Mouse (Mus musculus) liver, embryonic 11.5 days (tissue): ENCODE data around the gene Abhd2. TPM values are rescaled to one million over a fixed set of nuclear protein-coding genes. Genes with fewer than 3 reads are reported as not detected.
A peak's percentile ranks its signal among the peaks of the same experiment; 100 is the strongest.

Experiments used
- ATAC-seq: fragments of 200-750 bp; cut with Nextera tagmentation; replicated peaks from 2 replicates; pipeline ENCODE4 v1.8.0; 2017; ENCODE audit warnings: moderate number of reproducible peaks, mild to moderate bottlenecking, moderate TSS enrichment, moderate library complexity; ENCODE audit not compliant: low FRiP score
- DNase-seq: peaks from one replicate; pipeline ENCODE4 v3.0.0-alpha.2; 2017; ENCODE audit warnings: low spot score
- H3K27ac ChIP-seq: fragments of 300-500 bp; sonication (generic); 2 replicates; pipeline ENCODE4 v1.5.1; 2014; ENCODE audit warnings: mild to moderate bottlenecking, low read depth, low read length, control low read depth
- H3K27me3 ChIP-seq: fragments of 300-500 bp; sonication (generic); replicated peaks from 2 replicates; pipeline ENCODE4 v1.6.1; 2014; ENCODE audit warnings: low read length, mixed read lengths; ENCODE audit not compliant: control insufficient read depth, insufficient read depth
- H3K36me3 ChIP-seq: fragments of 300-500 bp; sonication (generic); 2 replicates; pipeline ENCODE4 v1.6.1; 2014; ENCODE audit warnings: mild to moderate bottlenecking, low read length, moderate library complexity, mixed read lengths; ENCODE audit not compliant: control insufficient read depth, insufficient read depth
- H3K4me1 ChIP-seq: fragments of 300-500 bp; sonication (generic); replicated peaks from 2 replicates; pipeline ENCODE4 v1.6.1; 2014; ENCODE audit warnings: low read length, mixed read lengths; ENCODE audit not compliant: control insufficient read depth, insufficient read depth
- H3K4me2 ChIP-seq: fragments of 300-500 bp; sonication (generic); 2 replicates; pipeline ENCODE4 v1.6.1; 2014; ENCODE audit warnings: mild to moderate bottlenecking, control low read depth, moderate library complexity
- H3K4me3 ChIP-seq: fragments of 300-500 bp; sonication (generic); 2 replicates; pipeline ENCODE4 v1.5.1; 2014; ENCODE audit warnings: low read depth, low read length, control low read depth
- H3K9ac ChIP-seq: fragments of 300-500 bp; sonication (generic); 2 replicates; pipeline ENCODE4 v1.6.1; 2014; ENCODE audit warnings: low read depth, low read length, control low read depth
- H3K9me3 ChIP-seq: fragments of 300-500 bp; sonication (generic); 2 replicates; pipeline ENCODE4 v1.6.1; 2016; ENCODE audit warnings: low read length, inconsistent platforms, mixed read lengths; ENCODE audit not compliant: control insufficient read depth
- WGBS: fragments of 180-500 bp; shearing (Covaris S2); extraction: QIAGEN DNeasy Blood & Tissue Kit; methylation state at CpG from one replicate; pipeline ENCODE4 v1.1.7; 2014; 5-methylcytosine and 5-hydroxymethylcytosine counted together
- polyA plus RNA-seq: library from polyadenylated mRNA; unstranded; fragments of >200 nt; fragmentation: Nextera tagmentation; extraction: Ambion mirVana; gene quantifications from 2 replicates; pipeline ENCODE4 v1.2.1, GENCODE M21; 2014

The Abhd2 gene
- polyA plus RNA-seq, 1 experiment from 2014 or later = 11.5 TPM

DNA sequence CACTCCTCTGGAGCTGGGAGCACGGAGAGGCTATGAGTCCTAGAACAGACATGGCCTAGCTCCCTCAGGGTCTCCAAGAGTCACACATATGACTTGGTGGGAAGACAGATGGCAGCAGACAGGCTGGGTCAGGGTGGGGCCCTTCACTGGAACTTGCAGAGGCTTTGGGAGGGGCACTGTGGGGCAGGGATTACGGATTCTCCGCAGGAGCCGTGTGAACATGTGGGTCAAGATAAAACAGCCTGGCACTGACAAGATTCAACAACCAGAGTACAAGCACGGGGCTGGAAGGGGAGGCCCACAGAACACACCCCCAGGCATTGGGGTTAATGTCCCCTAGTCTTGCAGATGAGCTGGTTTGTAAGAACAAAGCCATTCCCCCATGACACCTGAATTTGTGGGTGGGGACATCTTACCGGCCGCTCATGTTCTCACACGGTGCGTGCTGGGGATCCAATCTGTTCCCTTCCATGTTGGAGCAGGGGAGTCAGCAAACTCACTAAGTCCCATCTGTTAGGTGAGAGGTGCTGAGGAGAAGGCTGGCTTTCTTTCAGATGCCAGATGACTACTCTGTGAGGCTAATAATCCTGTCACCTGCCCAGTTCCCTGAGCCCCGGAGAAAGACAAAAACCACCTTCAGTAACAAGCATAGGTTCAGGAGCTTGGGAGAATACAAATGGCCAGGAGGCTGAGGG, 30.9 kb upstream of the Abhd2 start:
- 0 out of 2 replicates have a peak, but pooled peaks cover 8% of the 10 kb centered on the region for H3K27me3 ChIP-seq
- no peak overlapping the region for H3K4me2 ChIP-seq
- DNase-seq = no peak
- no peaks in the 10 kb centered on the region for H3K36me3 ChIP-seq
- H3K9me3 ChIP-seq = no peaks in the 10 kb centered on the region
- no peaks in the 10 kb centered on the region for H3K4me1 ChIP-seq
- no peak overlapping the region for H3K4me3 ChIP-seq
- H3K27ac ChIP-seq = no peak overlapping the region
- no peak for ATAC-seq
- WGBS = 61% methylated on average over 10 of the region's 10 CpGs
- H3K9ac ChIP-seq = no peak overlapping the region

DNA sequence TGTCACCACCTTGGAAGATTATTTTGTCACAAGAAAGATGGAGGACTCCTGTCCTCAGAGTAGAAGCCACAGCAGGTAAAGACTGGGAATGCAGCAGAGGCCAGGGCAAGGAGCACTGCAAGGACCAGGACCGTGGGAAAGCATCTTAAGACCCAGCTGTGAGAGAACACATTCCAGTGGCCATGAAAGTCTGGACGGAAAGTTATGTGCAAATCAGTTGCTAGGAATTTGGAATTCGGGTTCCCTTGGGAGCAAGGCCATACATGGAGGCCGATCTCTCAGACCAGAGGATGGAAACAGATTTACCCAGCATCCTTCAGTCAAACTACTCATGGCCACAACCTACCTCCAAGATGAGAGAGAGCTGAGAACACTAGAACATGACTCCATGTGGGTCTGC, 29.8 kb upstream of the Abhd2 start:
- DNase-seq (no peak), ATAC-seq (no peak)
- peaks cover 3% of the 10 kb centered on the region; the same call in 1 of the 2 replicates for H3K4me1 ChIP-seq
- no peaks in the 10 kb centered on the region for H3K36me3 ChIP-seq
- H3K4me3 ChIP-seq = no peak overlapping the region
- no peak overlapping the region for H3K27ac ChIP-seq
- no peak overlapping the region for H3K4me2 ChIP-seq
- no peaks in the 10 kb centered on the region for H3K9me3 ChIP-seq
- 72% methylated on average over 4 of the region's 4 CpGs for WGBS
- 0 out of 2 replicates have a peak, but pooled peaks cover 8% of the 10 kb centered on the region for H3K27me3 ChIP-seq
- no peak overlapping the region for H3K9ac ChIP-seq

DNA sequence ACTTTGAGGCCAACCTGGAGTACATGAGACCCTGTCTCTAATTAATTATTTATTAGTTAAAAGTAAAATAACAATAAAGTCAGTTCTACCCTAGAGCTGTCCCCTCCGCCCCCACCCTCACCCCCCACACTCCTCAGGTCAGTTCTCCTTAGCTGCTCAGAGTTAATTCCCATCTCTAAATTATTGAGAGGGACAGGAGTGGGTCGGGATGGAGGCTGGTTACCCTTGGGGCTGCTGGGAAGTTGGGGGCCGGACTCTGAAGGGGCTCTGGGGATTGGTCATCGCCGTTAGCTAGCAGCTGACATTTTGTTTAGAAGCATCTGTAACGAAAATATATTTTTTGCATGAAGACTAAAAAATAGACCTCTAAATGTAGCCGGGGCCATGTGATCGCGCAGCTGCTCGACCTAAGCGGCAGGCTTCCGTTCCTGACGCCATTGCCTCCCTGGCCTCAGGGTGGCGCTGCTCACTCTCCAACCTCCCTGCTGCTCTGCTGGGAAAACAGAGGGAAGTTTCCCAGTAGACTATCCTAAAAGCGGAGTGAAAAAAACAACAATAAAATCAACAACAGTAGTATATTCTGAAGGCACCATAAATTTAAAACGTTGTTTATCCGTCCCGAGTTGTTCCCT, 26.8 kb upstream of the Abhd2 start:
- ATAC-seq (0 out of 2 replicates have a peak, but pooled peaks have one; percentile 22), DNase-seq (peak; percentile 68)
- Histone ChIP-seq H3K4me1 (peaks cover 3% of the 10 kb centered on the region; the same call in 1 of the 2 replicates), H3K27ac (no peak overlapping the region), H3K36me3 (no peaks in the 10 kb centered on the region), H3K9me3 (no peaks in the 10 kb centered on the region), H3K27me3 (0 out of 2 replicates have a peak, but pooled peaks cover 5% of the 10 kb centered on the region), H3K4me2 (peak overlapping the region; percentile 12), H3K9ac (no peak overlapping the region), H3K4me3 (no peak overlapping the region)
- 12% methylated on average over 18 of the region's 18 CpGs for WGBS

DNA sequence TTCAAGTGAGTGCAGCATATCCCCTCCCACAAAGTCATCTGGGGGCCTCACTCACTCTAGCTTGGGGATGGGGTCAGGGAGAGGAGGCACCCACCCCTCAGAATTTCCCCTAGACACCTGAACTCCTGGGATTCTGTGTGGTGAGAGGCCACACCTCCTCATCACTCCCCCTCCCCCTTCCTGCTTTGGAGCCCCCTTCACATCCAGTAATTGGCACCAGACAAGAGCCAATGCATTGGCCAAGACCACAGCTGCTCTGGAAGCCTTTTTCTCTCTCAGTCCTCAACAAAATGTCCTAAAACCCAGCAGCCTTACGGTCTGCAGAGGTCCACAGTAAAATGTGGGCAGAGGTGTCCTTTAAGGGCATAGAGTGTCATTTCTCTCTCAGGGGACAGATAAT, 25.6 kb upstream of the Abhd2 start:
- 69% methylated on average over 1 of the region's 1 CpGs for WGBS
- Histone ChIP-seq H3K9me3 (no peaks in the 10 kb centered on the region), H3K27me3 (0 out of 2 replicates have a peak, but pooled peaks cover 5% of the 10 kb centered on the region), H3K27ac (no peak overlapping the region), H3K36me3 (no peaks in the 10 kb centered on the region), H3K4me1 (peaks cover 3% of the 10 kb centered on the region; the same call in 1 of the 2 replicates), H3K9ac (no peak overlapping the region), H3K4me3 (no peak overlapping the region), H3K4me2 (no peak overlapping the region)
- ATAC-seq (no peak), DNase-seq (no peak)

DNA sequence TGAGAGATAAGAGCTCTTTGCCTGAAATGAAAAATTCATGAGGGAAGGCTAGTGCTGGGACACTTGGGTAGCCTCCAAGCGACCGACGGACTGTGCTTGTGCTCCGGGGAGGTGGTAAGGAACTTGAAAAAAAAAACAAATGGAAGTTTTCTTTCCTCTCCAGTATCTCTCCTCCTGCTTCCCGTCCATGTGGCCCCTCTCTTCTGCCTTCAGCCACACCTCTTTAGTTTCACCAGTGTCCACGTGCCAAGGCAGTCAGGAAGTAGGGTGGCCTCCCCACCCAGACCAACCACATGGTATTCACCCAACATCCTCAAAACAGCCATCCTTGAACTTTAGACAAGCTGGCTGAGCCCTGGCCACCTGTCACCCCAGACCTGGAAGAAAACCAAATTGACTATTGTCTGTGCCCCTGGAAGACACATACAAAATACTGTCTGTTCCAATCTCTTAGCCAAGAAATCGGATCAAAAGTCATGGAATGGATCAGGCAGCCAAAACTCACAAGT, 25.1 kb upstream of the Abhd2 start:
- Histone ChIP-seq H3K27ac (no peak overlapping the region), H3K4me1 (peaks cover 3% of the 10 kb centered on the region; the same call in 1 of the 2 replicates), H3K27me3 (0 out of 2 replicates have a peak, but pooled peaks cover 5% of the 10 kb centered on the region), H3K4me2 (no peak overlapping the region), H3K36me3 (no peaks in the 10 kb centered on the region), H3K4me3 (no peak overlapping the region), H3K9me3 (no peaks in the 10 kb centered on the region), H3K9ac (no peak overlapping the region)
- DNase-seq (no peak), ATAC-seq (no peak)
- WGBS = 58% methylated on average over 7 of the region's 7 CpGs

DNA sequence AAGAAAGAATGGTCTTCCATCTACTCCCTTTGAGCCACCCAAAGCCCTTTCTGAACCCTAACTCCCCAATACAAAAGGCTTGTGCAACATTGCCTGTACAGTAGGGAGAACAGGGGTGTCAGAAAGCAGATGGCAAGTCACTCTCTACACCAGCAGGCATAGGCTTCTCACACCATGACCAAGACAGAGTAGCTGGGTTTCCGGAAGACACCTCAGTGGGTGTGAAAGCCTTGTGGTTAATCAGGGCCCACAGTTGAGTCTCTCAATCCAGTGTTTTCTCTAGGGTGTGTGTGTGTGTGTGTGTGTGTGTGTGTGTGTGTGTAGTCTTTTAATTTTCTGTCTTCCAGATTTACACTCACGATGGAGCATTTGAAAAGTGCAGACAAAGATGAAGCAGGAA, 23.4 kb upstream of the Abhd2 start:
- H3K27me3 ChIP-seq = no peaks in the 10 kb centered on the region
- WGBS = 87% methylated on average over 2 of the region's 2 CpGs

DNA sequence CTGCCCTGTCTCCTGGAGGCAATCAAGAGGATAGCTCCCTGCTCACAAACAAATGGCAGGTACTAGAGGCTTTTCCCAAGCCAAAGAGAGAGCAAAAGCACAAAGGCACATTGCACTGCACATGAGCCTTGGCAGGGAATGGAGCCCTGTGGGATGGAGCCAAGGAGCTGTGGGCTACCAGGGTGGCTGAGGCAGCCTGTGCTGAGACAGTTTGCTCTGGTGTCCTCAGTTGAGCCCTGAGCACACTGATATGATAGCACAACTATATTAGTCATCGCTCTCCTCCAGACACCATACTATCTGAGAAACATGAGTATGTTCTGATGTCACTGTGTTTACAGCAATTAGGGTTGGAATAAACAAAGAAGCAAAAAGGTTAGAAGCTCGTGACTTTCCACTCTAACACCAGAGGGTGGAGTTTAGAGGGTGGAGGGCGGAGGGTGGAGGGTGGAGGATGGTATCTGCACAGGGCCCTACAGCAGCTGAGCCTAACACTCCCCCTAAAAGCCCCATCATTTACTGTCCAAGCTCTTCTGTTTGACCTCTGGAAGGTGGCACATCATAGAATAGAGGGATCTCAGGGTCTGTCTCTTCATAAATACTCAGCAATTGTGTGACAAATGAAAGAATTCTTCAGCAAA, 18.6 kb upstream of the Abhd2 start:
- 0 out of 2 replicates have a peak, but pooled peaks have one; percentile 43 for ATAC-seq
- H3K36me3 ChIP-seq = no peaks in the 10 kb centered on the region
- no peak overlapping the region for H3K4me2 ChIP-seq
- H3K27me3 ChIP-seq = no peaks in the 10 kb centered on the region
- H3K9me3 ChIP-seq = no peaks in the 10 kb centered on the region
- WGBS = 63% methylated on average over 3 of the region's 3 CpGs
- H3K27ac ChIP-seq = no peak overlapping the region
- H3K4me3 ChIP-seq = no peak overlapping the region
- H3K4me1 ChIP-seq = no peaks in the 10 kb centered on the region
- no peak for DNase-seq
- no peak overlapping the region for H3K9ac ChIP-seq

More for the DNA sequence above, 23.4 kb upstream of the Abhd2 start:
- H3K4me3 ChIP-seq = no peak overlapping the region
- H3K9me3 ChIP-seq = no peaks in the 10 kb centered on the region
- H3K4me2 ChIP-seq = no peak overlapping the region
- H3K27ac ChIP-seq = no peak overlapping the region
- peaks cover 3% of the 10 kb centered on the region; the same call in 1 of the 2 replicates for H3K4me1 ChIP-seq
- DNase-seq (no peak), ATAC-seq (no peak)
- H3K36me3 ChIP-seq = no peaks in the 10 kb centered on the region
- no peak overlapping the region for H3K9ac ChIP-seq

DNA sequence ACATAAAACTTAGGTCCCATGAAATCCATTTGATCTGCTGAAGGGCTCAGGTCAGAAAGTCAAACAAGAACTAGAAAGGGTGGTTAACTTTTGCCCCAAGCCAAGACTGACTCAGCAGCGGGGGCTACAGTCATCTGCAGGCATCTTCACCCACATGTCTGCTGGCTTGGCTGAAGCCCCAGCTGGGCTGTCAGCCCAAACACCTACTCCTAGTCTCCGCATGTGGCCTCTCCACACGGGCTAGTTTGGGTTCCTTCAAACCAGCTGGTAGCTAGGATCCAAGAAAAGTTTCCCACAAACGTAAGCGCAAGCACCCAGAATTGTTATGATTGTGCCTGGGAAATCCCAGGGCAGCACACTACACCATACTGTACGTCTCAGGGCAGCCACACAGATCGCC, 17.6 kb upstream of the Abhd2 start:
- ATAC-seq (no peak), DNase-seq (no peak)
- H3K4me3 ChIP-seq = no peak overlapping the region
- H3K4me2 ChIP-seq = no peak overlapping the region
- 88% methylated on average over 7 of the region's 7 CpGs for WGBS
- no peaks in the 10 kb centered on the region for H3K9me3 ChIP-seq
- H3K36me3 ChIP-seq = no peaks in the 10 kb centered on the region
- H3K4me1 ChIP-seq = no peaks in the 10 kb centered on the region
- H3K27ac ChIP-seq = no peak overlapping the region
- no peaks in the 10 kb centered on the region for H3K27me3 ChIP-seq
- no peak overlapping the region for H3K9ac ChIP-seq
